Mouse (Mus musculus) C2C12 (cell line): ENCODE measurements at regions not wholly inside any gene's neighbourhood (a gene's known extent, or its start where the extent isn't known, plus 50 kb on each side); places are given as distances from the start of the nearest gene placed in this dataset.

Experiments
- H3K27me3 ChIP-seq: one replicate; pipeline ENCODE4 v1.6.1; 2011; ENCODE audit not compliant: control insufficient read depth, insufficient read depth, insufficient read length
- H3K36me3 ChIP-seq: one replicate; pipeline ENCODE4 v1.6.1; 2011; ENCODE audit not compliant: control insufficient read depth, insufficient read depth
- H3K4me3 ChIP-seq: one replicate; pipeline ENCODE4 v1.5.1; 2011; ENCODE audit warnings: mild to moderate bottlenecking, control low read depth; ENCODE audit not compliant: poor library complexity, insufficient read depth, severe bottlenecking
- H3K79me2 ChIP-seq: one replicate; pipeline ENCODE4 v1.6.1; 2011; ENCODE audit not compliant: control insufficient read depth, insufficient read depth
- H3K79me3 ChIP-seq: one replicate; pipeline ENCODE4 v1.6.1; 2011; ENCODE audit warnings: low read depth, control low read depth
- H3ac ChIP-seq: one replicate; pipeline ENCODE3; 2011; ENCODE audit warnings: low read depth; ENCODE audit not compliant: control insufficient read depth, insufficient read length
- CEBPB ChIP-seq: IDR thresholded peaks from one replicate; pipeline ENCODE4 v1.6.1; 2011; ENCODE audit warnings: low read depth, mild to moderate bottlenecking, control low read depth, moderate library complexity
- CTCF ChIP-seq: IDR thresholded peaks from one replicate; pipeline ENCODE4 v1.5.1; 2011; ENCODE audit not compliant: control insufficient read depth, insufficient read depth, insufficient read length
- FOSL1 ChIP-seq: IDR thresholded peaks from one replicate; pipeline ENCODE4 v1.8.0; 2011; ENCODE audit warnings: mild to moderate bottlenecking, low read length; ENCODE audit not compliant: poor library complexity, insufficient read depth, severe bottlenecking
- MAX ChIP-seq: IDR thresholded peaks from one replicate; pipeline ENCODE4 v1.6.1; 2011; ENCODE audit warnings: mild to moderate bottlenecking, control low read depth
- MYOD1 ChIP-seq: IDR thresholded peaks from one replicate; pipeline ENCODE4 v1.6.1; 2011; ENCODE audit warnings: low read depth; ENCODE audit not compliant: control insufficient read depth, insufficient read length
- MYOG ChIP-seq: IDR thresholded peaks from one replicate; pipeline ENCODE4 v1.6.1; 2011; ENCODE audit not compliant: control insufficient read depth, insufficient read length; ENCODE audit errors: extremely low read depth
- USF1 ChIP-seq: IDR thresholded peaks from one replicate; pipeline ENCODE4 v1.6.1; 2011; ENCODE audit warnings: low read depth, mild to moderate bottlenecking, control low read depth, moderate library complexity

- Histone ChIP-seq H3K27me3 (peaks cover 13% of the 10 kb centered on the region), H3K4me3 (no peak overlapping the region), H3ac (no peak overlapping the region), H3K79me3 (no peaks in the 10 kb centered on the region), H3K79me2 (no peaks in the 10 kb centered on the region), H3K36me3 (no peaks in the 10 kb centered on the region)
- TF ChIP-seq MYOG = no peak
- no peak for TF ChIP-seq CEBPB
- TF ChIP-seq CTCF = no peak
- no peak for TF ChIP-seq USF1
- no peak for TF ChIP-seq MYOD1
- no peak for TF ChIP-seq MAX
- no peak for TF ChIP-seq FOSL1
These were observed 131.6 kb downstream of the Tfcp2l1 start for GRCm38 (mm10) chr1:118759141-118759932.

GRCm38 (mm10) chr1:118765525-118765924 lies 137.8 kb downstream of the Tfcp2l1 start:
- peaks cover 3% of the 10 kb centered on the region for H3K27me3 ChIP-seq
- no peaks in the 10 kb centered on the region for H3K79me2 ChIP-seq
- TF ChIP-seq CEBPB = no peak
- TF ChIP-seq MYOG = no peak
- no peak for TF ChIP-seq CTCF
- TF ChIP-seq MYOD1 = no peak
- TF ChIP-seq USF1 = no peak
- no peak for TF ChIP-seq FOSL1
- TF ChIP-seq MAX = no peak
- H3K4me3 ChIP-seq = no peak overlapping the region
- H3K79me3 ChIP-seq = no peaks in the 10 kb centered on the region
- no peak overlapping the region for H3ac ChIP-seq
- no peaks in the 10 kb centered on the region for H3K36me3 ChIP-seq

- H3K79me3 ChIP-seq = no peaks in the 10 kb centered on the region
- TF ChIP-seq CTCF = peak; percentile 35
- no peak for TF ChIP-seq CEBPB
- no peak for TF ChIP-seq USF1
- H3ac ChIP-seq = no peak overlapping the region
- no peak overlapping the region for H3K4me3 ChIP-seq
- no peaks in the 10 kb centered on the region for H3K79me2 ChIP-seq
- H3K36me3 ChIP-seq = no peaks in the 10 kb centered on the region
- peaks cover 8% of the 10 kb centered on the region for H3K27me3 ChIP-seq
These were observed 141.1 kb downstream of the Tfcp2l1 start for GRCm38 (mm10) chr1:118768831-118769230.

- no peak for TF ChIP-seq CEBPB
- TF ChIP-seq MYOD1 = no peak
- no peak for TF ChIP-seq FOSL1
- peak; percentile 58 for TF ChIP-seq CTCF
- no peak for TF ChIP-seq MAX
- TF ChIP-seq MYOG = no peak
- no peak for TF ChIP-seq USF1
These were observed 144.5 kb downstream of the Tfcp2l1 start for GRCm38 (mm10) chr1:118772261-118772660.

GRCm38 (mm10) chr1:118776594-118777441 lies 149.1 kb downstream of the Tfcp2l1 start:
- Histone ChIP-seq H3K79me3 (no peaks in the 10 kb centered on the region), H3K27me3 (peaks cover 15% of the 10 kb centered on the region), H3ac (no peak overlapping the region), H3K79me2 (no peaks in the 10 kb centered on the region), H3K36me3 (no peaks in the 10 kb centered on the region), H3K4me3 (no peak overlapping the region)
- TF ChIP-seq USF1 = no peak
- no peak for TF ChIP-seq MAX
- no peak for TF ChIP-seq CEBPB
- TF ChIP-seq CTCF = no peak
- TF ChIP-seq MYOG = no peak

More at GRCm38 (mm10) chr1:118772261-118772660, 144.5 kb downstream of the Tfcp2l1 start:
- Histone ChIP-seq H3K4me3 (no peak overlapping the region), H3K36me3 (no peaks in the 10 kb centered on the region), H3ac (no peak overlapping the region), H3K79me2 (no peaks in the 10 kb centered on the region), H3K79me3 (no peaks in the 10 kb centered on the region), H3K27me3 (peaks cover 22% of the 10 kb centered on the region)
